Mouse (Mus musculus): ENCODE measurements around the gene Gm20538. TPM values are rescaled to one million over a fixed set of nuclear protein-coding genes. Genes with fewer than 3 reads are reported as not detected.

The Gm20538 gene
- polyA plus RNA-seq, 1 experiment from 2014 or later, result 1.3 TPM

DNA sequence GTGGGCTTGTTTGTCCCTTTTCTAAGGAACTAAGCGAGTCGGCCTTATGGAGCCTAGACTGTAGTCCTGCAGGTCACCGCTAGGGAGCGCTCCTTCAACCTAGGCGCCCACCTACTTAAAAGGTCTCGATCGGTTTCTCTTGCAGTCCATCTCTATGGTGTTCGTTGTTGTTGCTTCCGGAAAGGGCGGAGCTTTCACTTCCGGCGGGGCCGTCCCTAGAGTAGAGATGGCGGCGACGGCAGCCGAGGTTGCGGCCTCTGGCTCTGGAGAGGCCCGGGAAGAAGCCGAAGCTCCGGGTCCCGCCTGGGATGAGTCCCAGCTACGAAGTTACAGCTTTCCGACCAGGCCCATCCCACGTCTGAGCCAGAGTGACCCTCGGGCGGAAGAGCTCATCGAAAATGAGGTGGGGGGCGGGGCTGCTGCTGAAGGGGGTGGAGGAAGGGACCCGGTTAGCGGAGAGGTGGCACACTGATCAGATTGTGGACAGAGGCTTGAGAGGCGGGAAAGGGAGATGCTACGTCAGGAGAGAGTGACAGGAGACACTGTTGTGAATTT, 10.1 kb upstream of the Gm20538 start, which contains the start of gene Hif1an:
Gene Hif1an, plus strand, starts transcription at position 199 of the 555 bp plus-strand sequence.
- Histone ChIP-seq H3K4me2 (replicated peaks) (peak within 1 kb of the TSS; percentile 71), H3K27ac (replicated peaks) (peak within 1 kb of the TSS; percentile 80), H3K4me3 (replicated peaks) (peak within 1 kb of the TSS; percentile 72), H3K27me3 (no peaks in the 10 kb centered on the region; the same call in none of the 2 replicates), H3K9ac (peak within 1 kb of the TSS; percentile 63), H3K36me3 (peaks cover 27% of the 10 kb centered on the region), H3K4me1 (peaks cover 16% of the 10 kb centered on the region), H3K9me3 (replicated peaks) (no peaks in the 10 kb centered on the region)
- peak; percentile 94 for ATAC-seq (ENCODE audit: insufficient number of reproducible peaks, low FRiP score, low TSS enrichment, low read depth)
- 0% methylated on average over 33 of the region's 33 CpGs for WGBS

DNA sequence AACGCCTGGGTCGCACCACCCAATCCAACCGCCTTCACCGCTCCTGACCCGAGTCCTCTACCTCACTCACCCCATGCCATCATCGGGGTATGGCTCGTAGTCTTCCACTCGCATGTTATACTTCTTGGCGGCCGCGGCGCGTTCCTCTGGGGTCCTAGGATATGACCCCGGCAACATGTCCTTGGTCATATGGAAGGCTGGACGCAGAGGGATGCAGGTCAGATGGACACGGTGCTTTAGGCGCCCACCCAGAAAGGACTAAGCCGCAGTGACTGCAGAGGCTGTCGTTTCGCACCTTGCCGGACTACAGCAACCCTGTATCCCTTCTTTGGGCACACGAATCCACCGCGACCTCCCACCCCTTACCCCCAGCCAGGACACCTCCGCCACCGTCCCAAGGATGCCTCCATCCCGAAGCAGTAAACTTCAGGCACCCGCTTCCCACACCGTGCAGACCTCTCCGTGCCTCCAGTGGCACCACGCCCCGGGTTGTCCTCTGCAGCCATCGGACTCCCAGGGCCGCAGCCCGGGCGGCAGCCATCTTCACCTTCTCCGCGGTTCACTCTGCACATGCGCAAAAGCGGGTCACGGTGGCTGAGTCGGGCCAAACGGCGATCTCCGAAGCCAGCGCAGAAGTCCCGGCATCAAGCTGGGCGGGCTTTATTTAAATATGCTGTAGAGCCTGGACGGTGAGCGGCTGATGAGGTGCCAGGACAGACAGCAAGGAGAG, 2.4 kb upstream of the Gm20538 start, which contains the start of gene Ndufb8:
Gene Ndufb8, minus strand, starts transcription at position 580 of the 730 bp plus-strand sequence.
- peak; percentile 87 for ATAC-seq (ENCODE audit: insufficient number of reproducible peaks, low FRiP score, low TSS enrichment, low read depth)
- Histone ChIP-seq H3K4me1 (peaks cover 9% of the 10 kb centered on the region), H3K4me2 (replicated peaks) (peak within 1 kb of the TSS; percentile 81), H3K9ac (peak within 1 kb of the TSS; percentile 92), H3K27me3 (no peaks in the 10 kb centered on the region; the same call in none of the 2 replicates), H3K4me3 (replicated peaks) (peak within 1 kb of the TSS; percentile 87), H3K9me3 (replicated peaks) (no peaks in the 10 kb centered on the region), H3K27ac (replicated peaks) (peak within 1 kb of the TSS; percentile 67; the same call in 1 of the 2 replicates), H3K36me3 (peaks cover 33% of the 10 kb centered on the region)
- WGBS, result under 1% methylated on average over 50 of the region's 50 CpGs

DNA sequence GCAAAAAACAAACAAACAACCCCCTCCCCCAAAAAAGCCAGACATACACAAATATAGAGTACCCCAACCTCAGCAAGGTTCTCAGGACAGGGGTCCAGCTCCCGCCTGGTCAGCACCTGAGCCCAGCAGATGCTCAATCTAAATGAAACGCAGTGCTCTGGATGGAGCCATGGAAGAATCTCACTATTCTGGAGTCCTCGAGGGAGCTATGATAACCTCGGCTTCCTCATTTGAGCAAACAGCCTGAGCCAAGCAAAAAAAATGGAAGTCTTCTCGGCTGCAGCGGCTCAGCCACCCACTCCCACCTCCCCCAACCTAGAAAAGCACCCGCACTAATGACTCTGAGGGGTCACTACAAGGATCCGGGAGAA, 1.8 kb upstream of the Gm20538 start:
- no peaks in the 10 kb centered on the region for H3K9me3 ChIP-seq (replicated peaks)
- peak overlapping the region; percentile 81 for H3K4me2 ChIP-seq (replicated peaks)
- H3K27ac ChIP-seq (replicated peaks), result no peak overlapping the region; the same call in 1 of the 2 replicates
- peak overlapping the region; percentile 92 for H3K9ac ChIP-seq
- peak overlapping the region; percentile 87 for H3K4me3 ChIP-seq (replicated peaks)
- no peaks in the 10 kb centered on the region; the same call in none of the 2 replicates for H3K27me3 ChIP-seq
- H3K4me1 ChIP-seq, result peaks cover 9% of the 10 kb centered on the region
- no peak for ATAC-seq (ENCODE audit: insufficient number of reproducible peaks, low FRiP score, low TSS enrichment, low read depth)
- H3K36me3 ChIP-seq, result peaks cover 39% of the 10 kb centered on the region
- 3% methylated on average over 8 of the region's 8 CpGs for WGBS

DNA sequence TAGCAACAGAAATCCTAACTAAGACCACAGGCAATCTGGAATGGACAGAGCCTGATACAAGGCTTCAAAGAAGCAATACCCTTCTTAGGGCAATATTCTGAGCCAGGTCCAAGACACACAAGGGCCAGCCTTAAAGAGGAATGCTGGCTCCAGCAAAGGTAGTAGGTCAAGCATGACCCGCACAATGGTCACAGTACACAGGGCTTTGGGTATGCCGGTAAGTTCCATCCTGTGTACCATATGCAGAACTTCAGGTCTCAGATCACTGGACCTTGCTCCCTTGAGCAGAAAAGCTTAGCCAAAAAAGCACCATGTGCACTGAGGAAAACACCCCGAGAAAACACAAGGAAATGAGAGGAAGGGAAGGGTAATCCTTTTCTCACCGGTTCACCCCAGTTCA, 655 bp upstream of the Gm20538 start:
- Histone ChIP-seq H3K9ac (no peak overlapping the region), H3K9me3 (replicated peaks) (no peaks in the 10 kb centered on the region), H3K36me3 (peaks cover 51% of the 10 kb centered on the region), H3K27me3 (no peaks in the 10 kb centered on the region; the same call in none of the 2 replicates), H3K27ac (replicated peaks) (no peak overlapping the region), H3K4me2 (replicated peaks) (no peak overlapping the region), H3K4me1 (peaks cover 9% of the 10 kb centered on the region), H3K4me3 (replicated peaks) (no peak overlapping the region)
- WGBS, result 93% methylated on average over 4 of the region's 4 CpGs
- ATAC-seq (ENCODE audit: insufficient number of reproducible peaks, low FRiP score, low TSS enrichment, low read depth), result no peak

DNA sequence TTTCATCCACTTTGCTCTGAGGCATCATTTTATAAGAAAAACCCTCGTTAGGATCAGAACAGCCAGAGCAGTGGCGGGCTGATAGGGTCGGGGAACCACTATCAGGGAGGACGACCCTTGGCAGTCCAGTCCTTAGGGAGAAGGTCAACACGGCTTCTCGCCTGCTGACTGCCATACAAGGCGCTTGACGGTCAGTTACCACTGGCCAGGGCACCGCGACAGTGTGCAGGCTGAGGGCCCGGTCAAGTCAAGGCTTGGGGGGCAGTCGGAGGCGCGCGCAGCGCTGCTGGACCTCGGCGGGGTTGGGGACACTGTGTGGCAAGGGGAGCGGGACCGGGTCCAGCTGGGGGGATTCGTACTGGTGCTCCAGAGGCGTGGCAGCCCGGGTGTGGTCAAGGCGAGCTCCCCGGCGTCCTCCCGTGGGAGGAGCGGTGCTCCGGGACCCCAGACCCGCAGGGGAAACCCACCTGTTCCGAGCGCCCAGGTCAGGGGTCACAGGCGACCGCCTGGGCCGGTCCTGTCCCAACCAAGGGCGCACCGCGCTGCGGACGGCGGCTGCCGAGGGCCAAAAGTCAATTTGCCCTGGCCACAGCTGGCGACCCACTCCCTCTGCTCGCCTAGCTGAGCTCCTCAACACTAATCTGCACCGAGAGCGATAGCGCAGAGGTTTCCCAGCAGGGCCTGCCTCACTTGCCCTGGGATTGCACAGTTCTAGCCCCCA, 7.2 kb downstream of the Gm20538 start, which contains the start of gene Sec31b:
Gene Sec31b, minus strand, starts transcription at position 544 of the 721 bp plus-strand sequence.
- Histone ChIP-seq H3K9me3 (replicated peaks) (no peaks in the 10 kb centered on the region; the same call in 1 of the 2 replicates), H3K27me3 (peaks cover 30% of the 10 kb centered on the region), H3K36me3 (peaks cover 29% of the 10 kb centered on the region), H3K4me3 (replicated peaks) (peak within 1 kb of the TSS; percentile 41), H3K27ac (replicated peaks) (no peak within 1 kb of the TSS), H3K4me2 (replicated peaks) (peak within 1 kb of the TSS; percentile 63), H3K9ac (no peak within 1 kb of the TSS), H3K4me1 (peaks cover 8% of the 10 kb centered on the region)
- peak; percentile 47; the same call in 1 of the 2 replicates for ATAC-seq (ENCODE audit: insufficient number of reproducible peaks, low FRiP score, low TSS enrichment, low read depth)
- WGBS, result under 1% methylated on average over 47 of the region's 47 CpGs

DNA sequence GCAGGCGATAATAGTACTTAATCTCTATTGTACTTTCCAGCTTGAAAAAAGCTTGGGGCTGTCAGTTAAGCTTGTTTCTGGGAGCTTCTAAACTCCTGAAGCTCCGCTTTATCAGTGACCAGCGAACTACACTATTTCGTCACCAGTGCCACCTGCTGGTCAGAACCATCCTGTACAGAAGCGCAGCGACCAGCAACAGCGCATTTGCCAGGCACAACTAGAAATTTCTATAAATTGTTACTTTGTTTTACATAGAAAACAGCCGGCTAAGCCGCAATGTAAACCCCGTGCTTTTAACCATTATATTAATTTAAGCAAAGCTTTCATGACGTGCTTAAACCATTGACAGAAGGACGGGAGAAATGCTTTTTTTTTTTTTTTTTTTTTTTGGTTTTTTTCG, 7.9 kb downstream of the Gm20538 start:
- H3K36me3 ChIP-seq, result peaks cover 22% of the 10 kb centered on the region
- 3% methylated on average over 13 of the region's 13 CpGs for WGBS
- H3K27ac ChIP-seq (replicated peaks), result no peak overlapping the region
- peaks cover 8% of the 10 kb centered on the region for H3K4me1 ChIP-seq
- H3K4me2 ChIP-seq (replicated peaks), result peak overlapping the region; percentile 63; the same call in 1 of the 2 replicates
- H3K4me3 ChIP-seq (replicated peaks), result peak overlapping the region; percentile 41; the same call in 1 of the 2 replicates
- peaks cover 30% of the 10 kb centered on the region for H3K27me3 ChIP-seq
- no peak overlapping the region for H3K9ac ChIP-seq
- H3K9me3 ChIP-seq (replicated peaks), result no peaks in the 10 kb centered on the region; the same call in 1 of the 2 replicates
- ATAC-seq (ENCODE audit: insufficient number of reproducible peaks, low FRiP score, low TSS enrichment, low read depth), result 0 out of 2 replicates have a peak, but pooled peaks have one; percentile 29

DNA sequence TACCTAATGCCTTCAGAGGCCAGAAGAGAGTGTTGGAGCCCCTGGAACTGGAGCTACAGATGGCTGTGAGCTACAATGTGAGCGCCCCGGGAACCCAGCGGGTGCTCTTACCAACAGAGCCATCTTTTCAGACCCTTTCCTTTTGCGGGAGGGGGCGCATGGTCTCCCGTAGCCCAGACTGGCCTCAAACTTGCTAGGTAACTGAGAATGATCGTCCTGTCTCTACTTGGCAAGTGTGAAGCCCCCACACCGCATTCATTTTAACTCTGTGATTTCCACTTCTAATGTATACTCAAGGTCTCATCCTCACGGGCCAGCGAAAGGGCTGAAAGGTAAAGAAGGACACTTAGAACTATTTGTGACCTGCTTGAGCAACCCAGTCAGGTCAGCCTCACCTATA, 8.3 kb downstream of the Gm20538 start:
- peaks cover 18% of the 10 kb centered on the region for H3K36me3 ChIP-seq
- ATAC-seq (ENCODE audit: insufficient number of reproducible peaks, low FRiP score, low TSS enrichment, low read depth), result no peak
- WGBS, result 62% methylated on average over 10 of the region's 10 CpGs
- no peaks in the 10 kb centered on the region; the same call in 1 of the 2 replicates for H3K9me3 ChIP-seq (replicated peaks)
- H3K4me2 ChIP-seq (replicated peaks), result no peak overlapping the region
- H3K27me3 ChIP-seq, result peaks cover 30% of the 10 kb centered on the region
- H3K4me1 ChIP-seq, result peaks cover 8% of the 10 kb centered on the region
- H3K9ac ChIP-seq, result no peak overlapping the region
- H3K27ac ChIP-seq (replicated peaks), result no peak overlapping the region
- no peak overlapping the region for H3K4me3 ChIP-seq (replicated peaks)

DNA sequence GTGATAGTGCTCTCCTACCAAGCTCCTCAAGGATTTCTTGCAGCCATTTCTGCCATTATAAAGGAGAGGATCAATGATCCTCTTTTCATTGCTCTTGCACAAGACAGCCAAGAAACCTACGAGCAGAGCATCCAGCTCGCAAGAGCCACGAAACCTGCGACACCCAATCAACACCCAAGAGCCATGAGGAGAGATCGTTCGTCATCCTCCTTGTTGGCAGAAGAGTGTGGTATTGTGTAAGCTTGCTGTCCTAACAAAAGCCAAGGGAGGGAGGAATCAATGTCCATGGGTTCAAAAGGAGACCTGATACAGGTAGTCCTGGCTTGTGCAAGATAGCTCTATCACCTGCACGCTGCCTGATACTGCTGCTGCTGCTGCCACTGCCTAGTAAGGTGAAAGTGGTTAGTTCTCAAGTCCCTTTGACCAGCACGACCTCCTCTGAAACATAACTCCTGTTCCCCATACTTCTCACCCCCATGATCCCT, 9.9 kb downstream of the Gm20538 start:
- Histone ChIP-seq H3K27ac (replicated peaks) (no peak overlapping the region), H3K4me1 (peaks cover 8% of the 10 kb centered on the region), H3K36me3 (peaks cover 1% of the 10 kb centered on the region; the same call in 1 of the 2 replicates), H3K9ac (no peak overlapping the region), H3K9me3 (replicated peaks) (no peaks in the 10 kb centered on the region; the same call in 1 of the 2 replicates), H3K4me2 (replicated peaks) (no peak overlapping the region), H3K27me3 (peaks cover 30% of the 10 kb centered on the region), H3K4me3 (replicated peaks) (no peak overlapping the region)
- WGBS, result 87% methylated on average over 8 of the region's 8 CpGs
- no peak for ATAC-seq (ENCODE audit: insufficient number of reproducible peaks, low FRiP score, low TSS enrichment, low read depth)

DNA sequence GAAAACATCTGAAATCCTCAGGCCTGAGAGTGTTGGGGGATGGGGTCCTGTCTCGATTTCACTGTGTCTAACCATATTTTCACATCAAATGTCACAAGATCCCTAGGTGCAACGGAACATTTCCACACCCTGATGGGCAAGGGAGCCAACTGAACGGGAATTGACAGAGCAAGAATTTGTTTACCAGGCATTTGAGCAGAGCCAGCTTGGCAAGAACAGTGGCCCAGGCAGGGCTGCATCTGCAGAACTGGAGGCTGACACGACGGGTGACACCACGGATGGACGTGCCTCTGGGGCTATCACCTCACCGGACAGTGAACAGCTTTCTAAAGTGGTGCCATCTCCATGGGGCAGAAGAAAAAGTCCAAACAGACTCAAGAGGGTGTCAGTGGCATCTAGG, 15.2 kb downstream of the Gm20538 start:
- Histone ChIP-seq H3K4me1 (no peaks in the 10 kb centered on the region), H3K27me3 (no peaks in the 10 kb centered on the region), H3K36me3 (no peaks in the 10 kb centered on the region), H3K9me3 (replicated peaks) (no peaks in the 10 kb centered on the region; the same call in 1 of the 2 replicates), H3K4me3 (replicated peaks) (no peak overlapping the region), H3K9ac (no peak overlapping the region), H3K27ac (replicated peaks) (no peak overlapping the region), H3K4me2 (replicated peaks) (no peak overlapping the region)
- 73% methylated on average over 8 of the region's 8 CpGs for WGBS
- ATAC-seq (ENCODE audit: insufficient number of reproducible peaks, low FRiP score, low TSS enrichment, low read depth), result no peak

DNA sequence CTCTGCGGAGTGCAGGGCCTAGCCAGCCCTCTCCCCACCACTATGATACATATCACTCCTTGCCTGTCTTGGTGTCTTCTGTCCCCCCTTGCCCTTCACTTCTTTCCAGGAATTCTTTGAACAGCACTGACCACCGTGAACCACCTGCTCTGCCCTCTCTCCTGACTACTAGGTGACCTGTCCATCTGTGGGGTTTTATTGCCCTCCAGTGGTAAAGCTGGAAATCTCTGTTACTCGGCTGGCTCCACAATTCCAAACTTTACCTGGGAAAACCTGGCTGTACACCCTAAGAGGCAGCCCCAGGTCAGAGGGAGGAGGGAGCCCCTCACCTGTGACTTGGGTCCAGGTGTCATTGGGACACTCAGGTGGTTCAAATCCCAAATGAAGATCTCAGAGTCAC, 17.3 kb downstream of the Gm20538 start:
- Histone ChIP-seq H3K4me2 (replicated peaks) (no peak overlapping the region), H3K9me3 (replicated peaks) (no peaks in the 10 kb centered on the region), H3K36me3 (no peaks in the 10 kb centered on the region), H3K4me1 (no peaks in the 10 kb centered on the region), H3K4me3 (replicated peaks) (no peak overlapping the region), H3K27me3 (no peaks in the 10 kb centered on the region), H3K9ac (no peak overlapping the region), H3K27ac (replicated peaks) (no peak overlapping the region)
- WGBS, result 30% methylated on average over 3 of the region's 3 CpGs
- ATAC-seq (ENCODE audit: insufficient number of reproducible peaks, low FRiP score, low TSS enrichment, low read depth), result no peak

DNA sequence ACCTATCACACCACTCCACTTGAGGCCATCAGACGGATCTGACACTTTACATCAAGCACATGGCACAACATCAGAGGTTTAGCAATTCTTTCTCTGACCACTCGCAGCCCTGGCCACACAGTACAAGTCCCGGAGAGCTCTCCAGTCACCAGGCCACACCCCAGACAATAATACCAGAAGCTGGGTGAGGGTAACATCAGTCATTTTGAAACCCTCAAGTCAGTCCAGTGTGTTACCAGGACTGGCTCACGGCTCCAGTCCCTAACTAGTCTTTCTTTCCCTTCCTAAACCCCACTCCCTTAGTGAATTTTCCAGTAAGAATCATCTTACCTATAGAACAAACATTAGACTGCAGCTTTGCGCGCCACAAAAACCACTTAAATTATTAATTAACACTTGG, 22.6 kb downstream of the Gm20538 start:
- no peak overlapping the region for H3K4me3 ChIP-seq (replicated peaks)
- ATAC-seq (ENCODE audit: insufficient number of reproducible peaks, low FRiP score, low TSS enrichment, low read depth), result no peak
- no peaks in the 10 kb centered on the region for H3K4me1 ChIP-seq
- H3K9me3 ChIP-seq (replicated peaks), result no peaks in the 10 kb centered on the region
- 80% methylated on average over 6 of the region's 6 CpGs for WGBS
- H3K27me3 ChIP-seq, result no peaks in the 10 kb centered on the region
- no peak overlapping the region for H3K9ac ChIP-seq
- no peak overlapping the region for H3K4me2 ChIP-seq (replicated peaks)
- no peaks in the 10 kb centered on the region for H3K36me3 ChIP-seq
- no peak overlapping the region for H3K27ac ChIP-seq (replicated peaks)

Measured in embryonic facial prominence, embryonic 15.5 days (tissue).